Mouse (Mus musculus): ENCODE results near the gene Plppr5. TPM values are rescaled to one million over a fixed set of nuclear protein-coding genes. Genes with fewer than 3 reads are reported as not detected.

The Plppr5 gene
- total RNA-seq, 2 experiments from 2014 or later, result not detected

- Histone ChIP-seq H3K4me3 (no peak overlapping the region), H3K27ac (no peak overlapping the region)
- intact Hi-C loops (cut with DNase I), result no loop called here
- no peak for TF ChIP-seq CTCF (IDR thresholded peaks at IDR 0.05)
- no peak for DNase-seq
These were observed 50.8 kb downstream of the Plppr5 start for GRCm38 (mm10) chr3:117625257-117626001.

- no peak overlapping the region for H3K27ac ChIP-seq
- no peak overlapping the region for H3K4me3 ChIP-seq
- intact Hi-C loops (cut with DNase I), result no loop called here
- TF ChIP-seq CTCF (IDR thresholded peaks at IDR 0.05), result no peak
- no peak for DNase-seq
These were observed 54.2 kb downstream of the Plppr5 start for GRCm38 (mm10) chr3:117628799-117629198.

GRCm38 (mm10) chr3:117630332-117630731, 55.7 kb downstream of the Plppr5 start:
- Histone ChIP-seq H3K27ac (no peak overlapping the region), H3K4me3 (no peak overlapping the region)
- TF ChIP-seq CTCF (IDR thresholded peaks at IDR 0.05), result no peak
- intact Hi-C loops (cut with DNase I), result no loop called here
- no peak for DNase-seq

GRCm38 (mm10) chr3:117648612-117649011, 74.0 kb downstream of the Plppr5 start:
- intact Hi-C loops (cut with DNase I), result no loop called here
- TF ChIP-seq CTCF (IDR thresholded peaks at IDR 0.05), result no peak
- H3K27ac ChIP-seq, result no peak overlapping the region
- no peak for DNase-seq
- H3K4me3 ChIP-seq, result no peak overlapping the region

GRCm38 (mm10) chr3:117664316-117664715, 89.7 kb downstream of the Plppr5 start:
- no peak overlapping the region for H3K4me3 ChIP-seq
- no peak for DNase-seq
- TF ChIP-seq CTCF (IDR thresholded peaks at IDR 0.05), result no peak
- no peak overlapping the region for H3K27ac ChIP-seq
- intact Hi-C loops (cut with DNase I), result no loop called here

- DNase-seq, result no peak
- no peak overlapping the region for H3K4me3 ChIP-seq
- TF ChIP-seq CTCF (IDR thresholded peaks at IDR 0.05), result no peak
- no peak overlapping the region for H3K27ac ChIP-seq
- intact Hi-C loops (cut with DNase I), result no loop called here
These were observed 104.6 kb downstream of the Plppr5 start for GRCm38 (mm10) chr3:117679189-117679588.

- intact Hi-C loops (cut with DNase I), result no loop called here
- TF ChIP-seq CTCF (IDR thresholded peaks at IDR 0.05), result no peak
These were observed 110.0 kb downstream of the Plppr5 start for GRCm38 (mm10) chr3:117684640-117685039.

GRCm38 (mm10) chr3:117686036-117686435, 111.4 kb downstream of the Plppr5 start:
- Histone ChIP-seq H3K4me3 (no peak overlapping the region), H3K27ac (no peak overlapping the region)
- TF ChIP-seq CTCF (IDR thresholded peaks at IDR 0.05), result no peak
- intact Hi-C loops (cut with DNase I), result no loop called here
- DNase-seq, result no peak

More at GRCm38 (mm10) chr3:117684640-117685039, 110.0 kb downstream of the Plppr5 start:
- Histone ChIP-seq H3K27ac (no peak overlapping the region), H3K4me3 (no peak overlapping the region)
- no peak for DNase-seq

GRCm38 (mm10) chr3:117686648-117687047, 112.0 kb downstream of the Plppr5 start:
- no peak overlapping the region for H3K4me3 ChIP-seq
- intact Hi-C loops (cut with DNase I), result no loop called here
- no peak overlapping the region for H3K27ac ChIP-seq
- DNase-seq, result no peak
- TF ChIP-seq CTCF (IDR thresholded peaks at IDR 0.05), result no peak

GRCm38 (mm10) chr3:117694736-117695135, 120.1 kb downstream of the Plppr5 start:
- Histone ChIP-seq H3K27ac (no peak overlapping the region), H3K4me3 (no peak overlapping the region)
- DNase-seq, result no peak
- TF ChIP-seq CTCF (IDR thresholded peaks at IDR 0.05), result no peak
- intact Hi-C loops (cut with DNase I), result no loop called here

GRCm38 (mm10) chr3:117696350-117696749, 121.7 kb downstream of the Plppr5 start:
- H3K4me3 ChIP-seq, result no peak overlapping the region
- intact Hi-C loops (cut with DNase I), result no loop called here
- DNase-seq, result no peak
- no peak for TF ChIP-seq CTCF (IDR thresholded peaks at IDR 0.05)
- no peak overlapping the region for H3K27ac ChIP-seq

- intact Hi-C loops (cut with DNase I), result no loop called here
- peak; percentile 14; the same call in 1 of the 2 replicates for TF ChIP-seq CTCF (IDR thresholded peaks at IDR 0.05)
- no peak overlapping the region for H3K4me3 ChIP-seq
These were observed 134.2 kb downstream of the Plppr5 start for GRCm38 (mm10) chr3:117708788-117709187.

GRCm38 (mm10) chr3:117716534-117717280, 142.1 kb downstream of the Plppr5 start:
- no peak for TF ChIP-seq CTCF (IDR thresholded peaks at IDR 0.05)
- H3K27ac ChIP-seq, result no peak overlapping the region
- intact Hi-C loops (cut with DNase I), result no loop called here
- DNase-seq, result no peak
- H3K4me3 ChIP-seq, result no peak overlapping the region

More at GRCm38 (mm10) chr3:117708788-117709187, 134.2 kb downstream of the Plppr5 start:
- DNase-seq, result no peak
- H3K27ac ChIP-seq, result no peak overlapping the region

All from gastrocnemius, adult 2 months (tissue).